Mouse (Mus musculus) neural tube, embryonic 14.5 days (tissue): ENCODE results near the gene Mertk. TPM values are rescaled to one million over a fixed set of nuclear protein-coding genes. Genes with fewer than 3 reads are reported as not detected.

ENCODE experiments used
- ATAC-seq: fragments of 200-750 bp; cut with Nextera tagmentation; 2 replicates; pipeline ENCODE4 v1.8.0; 2017; ENCODE audit warnings: low read depth, mild to moderate bottlenecking, moderate TSS enrichment, moderate library complexity
- H3K27ac ChIP-seq: fragments of 300-500 bp; sonication (generic); 2 replicates; pipeline ENCODE4 v1.5.1; 2014; ENCODE audit warnings: low read depth, mild to moderate bottlenecking, control low read depth, low read length, moderate library complexity, mixed read lengths
- H3K27me3 ChIP-seq: fragments of 300-500 bp; sonication (generic); 2 replicates; pipeline ENCODE4 v1.6.1; 2014; ENCODE audit warnings: low read length; ENCODE audit not compliant: control insufficient read depth, insufficient read depth
- H3K36me3 ChIP-seq: fragments of 300-500 bp; sonication (generic); 2 replicates; pipeline ENCODE4 v1.6.1; 2014; ENCODE audit warnings: low read length, mixed read lengths; ENCODE audit not compliant: control insufficient read depth, insufficient read depth
- H3K4me1 ChIP-seq: fragments of 300-500 bp; sonication (generic); 2 replicates; pipeline ENCODE4 v1.6.1; 2014; ENCODE audit warnings: low read length; ENCODE audit not compliant: control insufficient read depth, insufficient read depth
- H3K4me2 ChIP-seq: fragments of 300-500 bp; sonication (generic); 2 replicates; pipeline ENCODE4 v1.6.1; 2014; ENCODE audit warnings: mild to moderate bottlenecking, low read depth, low read length, control low read depth
- H3K4me3 ChIP-seq: fragments of 300-500 bp; sonication (generic); 2 replicates; pipeline ENCODE4 v1.5.1; 2014; ENCODE audit warnings: low read depth, low read length, control low read depth, mixed read lengths
- H3K9ac ChIP-seq: fragments of 300-500 bp; sonication (generic); replicated peaks from 2 replicates; pipeline ENCODE4 v1.6.1; 2014; ENCODE audit warnings: low read depth, mild to moderate bottlenecking, control low read depth, low read length, mixed read lengths
- H3K9me3 ChIP-seq: fragments of 300-500 bp; sonication (generic); 2 replicates; pipeline ENCODE4 v1.6.1; 2016; ENCODE audit warnings: low read length; ENCODE audit not compliant: control insufficient read depth
- WGBS: fragments of 180-500 bp; shearing (Covaris S2); extraction: QIAGEN DNeasy Blood & Tissue Kit; methylation state at CpG from one replicate; pipeline ENCODE4 v1.1.7; 2014; 5-methylcytosine and 5-hydroxymethylcytosine counted together
- polyA plus RNA-seq: library from polyadenylated mRNA; unstranded; fragments of >200 nt; fragmentation: Nextera tagmentation; extraction: Ambion mirVana; gene quantifications from 2 replicates; pipeline ENCODE4 v1.2.1, GENCODE M21; 2014

Gene Mertk
- polyA plus RNA-seq, 1 experiment from 2014 or later = 1.4 TPM

DNA sequence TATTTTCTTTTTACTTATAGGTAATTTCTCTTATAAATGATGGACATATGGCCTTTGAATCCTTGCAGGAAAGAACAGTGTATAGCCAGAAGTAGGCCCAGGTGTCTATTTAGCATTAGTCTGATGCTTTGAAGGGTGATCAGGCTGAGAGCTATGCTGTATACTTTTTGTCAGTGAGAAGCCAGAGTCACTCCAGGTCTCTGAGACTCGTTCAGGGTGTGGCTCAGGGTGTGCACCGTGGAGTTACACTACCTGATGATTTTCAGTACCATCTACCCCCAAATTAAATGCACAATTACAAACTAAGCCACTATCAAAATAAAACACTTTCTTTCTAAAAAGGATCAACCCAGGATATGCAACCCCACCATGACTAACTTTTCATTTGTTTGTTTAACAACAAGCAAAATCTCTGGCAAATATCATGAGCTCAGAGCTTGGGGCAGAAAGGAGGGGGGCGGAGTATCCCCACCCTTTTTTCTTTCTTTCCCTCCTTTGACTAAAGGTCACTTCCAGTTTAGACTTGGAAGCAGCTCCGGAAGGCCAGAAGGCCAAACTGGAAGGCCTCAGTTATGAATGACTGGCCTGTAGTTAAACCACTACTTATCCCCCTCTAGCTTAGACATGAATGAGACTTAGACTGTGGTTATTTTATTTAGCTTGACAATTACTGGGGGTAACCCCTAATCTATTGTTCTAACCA, 69.9 kb downstream of the Mertk start:
- no peak for ATAC-seq
- no peak overlapping the region for H3K4me2 ChIP-seq
- H3K36me3 ChIP-seq = no peaks in the 10 kb centered on the region
- H3K27me3 ChIP-seq = no peaks in the 10 kb centered on the region
- no peak overlapping the region for H3K27ac ChIP-seq
- no peak overlapping the region for H3K4me3 ChIP-seq
- WGBS = 79% methylated on average over 4 of the region's 4 CpGs
- no peaks in the 10 kb centered on the region for H3K4me1 ChIP-seq
- H3K9ac ChIP-seq = no peak overlapping the region
- H3K9me3 ChIP-seq = no peaks in the 10 kb centered on the region

DNA sequence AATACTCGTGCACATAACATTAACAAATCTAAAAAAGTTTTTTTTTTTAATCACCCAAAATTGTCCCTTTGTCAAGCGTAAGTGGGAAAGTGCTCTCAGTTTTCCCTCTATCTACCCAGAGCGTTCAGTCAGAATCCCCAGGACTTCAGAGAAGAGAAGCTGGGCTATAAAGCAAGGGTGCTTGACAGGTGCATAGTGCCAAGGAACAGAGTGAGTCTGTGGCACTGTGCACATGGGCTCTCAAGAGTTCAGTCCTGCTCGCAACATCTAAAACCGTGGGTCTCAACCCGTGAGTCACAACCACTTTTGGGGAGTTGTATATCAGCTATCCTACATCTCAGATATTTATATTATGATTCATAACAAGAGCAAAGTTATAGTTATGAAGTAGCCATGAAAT, 71.8 kb downstream of the Mertk start:
- WGBS = 89% methylated on average over 6 of the region's 6 CpGs
- Histone ChIP-seq H3K9me3 (no peaks in the 10 kb centered on the region), H3K36me3 (no peaks in the 10 kb centered on the region), H3K27me3 (no peaks in the 10 kb centered on the region), H3K4me2 (no peak overlapping the region), H3K4me1 (no peaks in the 10 kb centered on the region), H3K27ac (no peak overlapping the region), H3K4me3 (no peak overlapping the region), H3K9ac (no peak overlapping the region)
- ATAC-seq = no peak

DNA sequence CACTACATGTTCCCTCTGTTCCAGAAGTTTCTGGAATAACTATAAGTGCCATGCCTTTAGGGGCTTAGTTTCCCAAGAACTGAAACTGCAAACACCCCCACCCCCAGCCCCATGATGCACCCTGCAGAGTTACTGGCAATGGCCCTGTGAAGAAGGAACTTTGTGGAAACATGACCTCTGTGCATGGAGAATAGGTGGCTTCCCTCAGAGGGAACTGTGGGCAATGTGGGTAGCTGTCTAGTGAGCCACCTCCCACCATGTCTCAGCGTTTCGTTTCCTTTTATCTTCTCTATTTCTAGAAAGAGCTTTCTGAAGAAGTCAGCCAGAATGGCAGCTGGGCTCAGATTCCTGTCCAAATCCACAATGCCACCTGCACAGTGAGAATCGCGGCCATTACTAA, 72.3 kb downstream of the Mertk start:
- Histone ChIP-seq H3K36me3 (no peaks in the 10 kb centered on the region), H3K4me2 (no peak overlapping the region), H3K27me3 (no peaks in the 10 kb centered on the region), H3K9ac (no peak overlapping the region), H3K27ac (no peak overlapping the region), H3K4me3 (no peak overlapping the region), H3K4me1 (no peaks in the 10 kb centered on the region), H3K9me3 (no peaks in the 10 kb centered on the region)
- 92% methylated on average over 4 of the region's 4 CpGs for WGBS
- no peak for ATAC-seq

DNA sequence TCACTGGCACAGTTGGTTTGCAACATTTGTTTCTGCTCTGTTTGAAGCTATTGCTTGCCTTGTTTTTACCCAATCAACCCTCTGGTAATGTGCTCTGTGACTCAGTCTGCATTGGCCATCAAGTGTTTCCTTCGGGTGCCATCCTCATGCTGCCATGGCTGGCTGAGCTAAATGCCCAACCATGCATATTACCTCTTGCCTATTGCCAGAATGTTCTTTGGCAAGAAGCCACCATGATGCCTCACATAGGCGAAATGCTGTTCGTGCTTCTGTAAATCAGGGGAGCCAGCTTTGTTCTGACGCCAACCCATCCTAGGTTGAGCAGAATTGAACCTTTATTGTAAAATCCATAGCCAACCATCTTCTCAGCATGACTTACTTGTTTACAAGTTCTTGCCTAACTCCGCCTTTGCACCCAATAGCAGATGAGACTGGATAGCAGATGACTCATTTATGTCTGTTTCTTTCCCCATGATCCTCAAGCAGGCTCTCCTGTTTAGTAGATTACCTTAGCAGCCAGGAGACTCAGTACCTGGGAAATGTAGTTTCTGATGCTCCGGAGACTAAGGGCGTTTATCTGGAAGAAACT, 73.1 kb downstream of the Mertk start:
- no peak overlapping the region for H3K4me2 ChIP-seq
- no peaks in the 10 kb centered on the region for H3K9me3 ChIP-seq
- WGBS = 86% methylated on average over 7 of the region's 7 CpGs
- no peak overlapping the region for H3K27ac ChIP-seq
- H3K9ac ChIP-seq = no peak overlapping the region
- ATAC-seq = no peak
- H3K4me3 ChIP-seq = no peak overlapping the region
- H3K4me1 ChIP-seq = no peaks in the 10 kb centered on the region
- no peaks in the 10 kb centered on the region for H3K36me3 ChIP-seq
- no peaks in the 10 kb centered on the region for H3K27me3 ChIP-seq

GRCm38 (mm10) chr2:128782231-128782630, 83.5 kb downstream of the Mertk start:
- no peaks in the 10 kb centered on the region for H3K9me3 ChIP-seq
- no peak for ATAC-seq
- 93% methylated on average over 5 of the region's 5 CpGs for WGBS
- H3K4me1 ChIP-seq = no peaks in the 10 kb centered on the region
- H3K4me2 ChIP-seq = no peak overlapping the region
- H3K27ac ChIP-seq = no peak overlapping the region
- H3K36me3 ChIP-seq = no peaks in the 10 kb centered on the region
- no peak overlapping the region for H3K4me3 ChIP-seq
- no peak overlapping the region for H3K9ac ChIP-seq
- no peaks in the 10 kb centered on the region for H3K27me3 ChIP-seq

- Histone ChIP-seq H3K9ac (no peak overlapping the region), H3K4me1 (no peaks in the 10 kb centered on the region), H3K27ac (no peak overlapping the region), H3K4me3 (no peak overlapping the region), H3K36me3 (no peaks in the 10 kb centered on the region), H3K4me2 (no peak overlapping the region), H3K27me3 (no peaks in the 10 kb centered on the region), H3K9me3 (no peaks in the 10 kb centered on the region)
- no peak for ATAC-seq
- 89% methylated on average over 10 of the region's 10 CpGs for WGBS
These were observed 85.0 kb downstream of the Mertk start for GRCm38 (mm10) chr2:128783660-128784345.

DNA sequence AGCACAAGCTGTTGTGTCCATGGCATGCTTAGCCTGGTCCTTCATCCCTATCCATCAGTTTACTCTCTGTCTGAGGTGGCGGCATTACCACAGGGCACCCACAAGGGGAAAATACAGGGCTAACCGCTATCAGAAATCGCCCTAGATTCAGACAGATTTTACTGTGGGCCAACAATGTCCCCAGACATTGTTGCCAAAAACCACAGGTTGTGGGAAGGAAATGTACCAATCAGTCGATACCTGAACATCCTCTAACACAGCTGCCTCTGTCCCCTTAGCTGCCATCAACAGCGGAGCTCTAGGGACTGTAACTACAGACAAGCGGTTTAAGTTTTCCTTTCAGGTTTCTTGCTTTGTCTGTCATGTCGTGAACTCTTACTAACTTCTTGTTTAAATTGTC, 86.1 kb downstream of the Mertk start:
- no peaks in the 10 kb centered on the region for H3K27me3 ChIP-seq
- WGBS = 95% methylated on average over 7 of the region's 7 CpGs
- H3K36me3 ChIP-seq = no peaks in the 10 kb centered on the region
- no peak overlapping the region for H3K4me2 ChIP-seq
- no peaks in the 10 kb centered on the region for H3K9me3 ChIP-seq
- no peak for ATAC-seq
- H3K4me3 ChIP-seq = no peak overlapping the region
- H3K4me1 ChIP-seq = no peaks in the 10 kb centered on the region
- H3K27ac ChIP-seq = no peak overlapping the region
- H3K9ac ChIP-seq = no peak overlapping the region

DNA sequence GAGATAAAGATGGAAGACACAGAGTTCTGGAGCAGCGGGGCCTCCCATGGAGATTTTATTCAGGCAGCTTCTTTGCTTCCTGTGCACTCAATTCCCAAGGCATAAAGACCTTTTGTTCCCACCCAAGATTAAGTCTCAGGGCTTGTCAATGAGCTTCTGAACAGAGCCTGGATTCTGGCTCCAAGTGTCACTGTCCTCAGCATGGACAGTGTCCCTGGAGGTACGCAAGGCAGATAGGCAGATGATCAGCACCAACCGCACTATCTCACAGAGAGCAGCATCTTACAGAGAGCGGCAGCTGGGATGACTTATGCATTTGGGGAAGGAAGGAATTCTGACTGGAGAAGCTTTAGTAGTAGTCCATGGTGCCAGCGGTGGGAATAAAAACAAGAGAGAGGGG, 87.6 kb downstream of the Mertk start:
- no peak overlapping the region for H3K27ac ChIP-seq

GRCm38 (mm10) chr2:128786795-128787194, 88.0 kb downstream of the Mertk start:
- H3K9ac ChIP-seq = no peak overlapping the region
- no peaks in the 10 kb centered on the region for H3K27me3 ChIP-seq
- no peak overlapping the region for H3K4me2 ChIP-seq
- H3K9me3 ChIP-seq = no peaks in the 10 kb centered on the region
- no peak for ATAC-seq
- 69% methylated on average over 1 of the region's 1 CpGs for WGBS
- no peaks in the 10 kb centered on the region for H3K36me3 ChIP-seq
- no peak overlapping the region for H3K27ac ChIP-seq
- no peak overlapping the region for H3K4me3 ChIP-seq
- no peaks in the 10 kb centered on the region for H3K4me1 ChIP-seq

More for the DNA sequence above, 87.6 kb downstream of the Mertk start:
- WGBS = 63% methylated on average over 5 of the region's 5 CpGs
- Histone ChIP-seq H3K4me2 (no peak overlapping the region), H3K4me3 (no peak overlapping the region), H3K36me3 (no peaks in the 10 kb centered on the region), H3K9me3 (no peaks in the 10 kb centered on the region), H3K9ac (no peak overlapping the region), H3K27me3 (no peaks in the 10 kb centered on the region), H3K4me1 (no peaks in the 10 kb centered on the region)
- ATAC-seq = no peak
